Comparison of ENCODE assay signal across 8 mouse cellular contexts in the genomic region with DNA sequence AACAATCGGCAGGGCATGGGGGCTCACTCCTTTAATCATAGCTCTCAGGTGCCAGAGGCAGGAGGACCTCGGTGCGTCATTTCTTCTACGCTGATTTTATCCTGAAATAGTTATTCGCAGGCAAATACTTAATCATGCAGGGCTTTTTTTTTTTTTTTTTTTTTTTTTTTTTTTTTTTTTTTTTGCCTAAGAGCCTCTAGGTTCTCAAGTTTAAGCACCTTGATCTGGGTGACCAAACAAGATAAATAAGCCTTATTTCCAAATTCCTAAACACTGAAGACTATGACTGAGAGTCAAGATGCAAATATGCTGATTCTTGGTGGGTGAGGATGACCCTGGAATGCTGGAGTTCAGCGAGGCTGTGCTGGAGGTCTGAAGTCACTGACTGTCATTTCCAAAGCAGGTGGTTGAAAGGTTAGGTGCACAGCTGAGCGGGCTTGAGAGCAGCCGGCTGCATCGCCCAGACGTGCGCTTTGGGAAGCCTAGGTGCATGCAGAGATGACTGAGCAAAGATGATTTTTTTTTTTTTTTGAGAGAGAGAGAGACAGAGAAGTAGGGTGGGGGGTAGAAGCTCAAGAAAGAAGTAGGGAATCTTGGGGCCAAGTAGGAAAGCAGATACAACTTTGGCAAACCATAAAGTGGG. TPM values are rescaled to one million over a fixed set of nuclear protein-coding genes. Genes with fewer than 3 reads are reported as not detected.
DNase-seq lines count a peak whose midpoint lies in the region; ATAC-seq and TF ChIP-seq lines count a peak whose summit lies in the region.

No protein-coding gene starts in this region.

- peaks cover 57% of the 10 kb centered on the region for H3K79me2 ChIP-seq in C2C12 (ENCODE audit: control insufficient read depth, insufficient read depth)

- H3K36me3 ChIP-seq in C2C12 (ENCODE audit: control insufficient read depth, insufficient read depth): peaks cover 19% of the 10 kb centered on the region
- peaks cover 15% of the 10 kb centered on the region for H3K36me3 ChIP-seq in embryonic facial prominence, embryonic 15.5 days
- 0 out of 2 replicates have a peak, but pooled peaks cover 5% of the 10 kb centered on the region for H3K36me3 ChIP-seq in kidney, postnatal 0 days (ENCODE audit: insufficient read depth, low read length)
- H3K36me3 ChIP-seq in midbrain, embryonic 14.5 days (ENCODE audit: control insufficient read depth, insufficient read depth, low read length): peaks cover 17% of the 10 kb centered on the region

- TF ChIP-seq CTCF in C2C12 (IDR thresholded peaks at IDR 0.05; ENCODE audit: control insufficient read depth, insufficient read depth, insufficient read length): no peak
- no peak for TF ChIP-seq CTCF in kidney, postnatal 0 days (IDR thresholded peaks at IDR 0.05; ENCODE audit: low read depth)

- peak overlapping the region; percentile 85 for H3K4me3 ChIP-seq in C2C12 (ENCODE audit: insufficient read depth, poor library complexity, severe bottlenecking)
- H3K4me3 ChIP-seq in embryonic facial prominence, embryonic 15.5 days (replicated peaks): peak overlapping the region; percentile 91
- peak overlapping the region; percentile 68 for H3K4me3 ChIP-seq in kidney, postnatal 0 days (replicated peaks; ENCODE audit: low read depth, low read length)
- H3K4me3 ChIP-seq in midbrain, embryonic 14.5 days (replicated peaks; ENCODE audit: low read depth, low read length): peak overlapping the region; percentile 80

- H3K4me1 ChIP-seq in embryonic facial prominence, embryonic 15.5 days: peaks cover 9% of the 10 kb centered on the region
- H3K4me1 ChIP-seq in kidney, postnatal 0 days (replicated peaks; ENCODE audit: insufficient read depth, low read length): 0 out of 2 replicates have a peak, but pooled peaks cover 3% of the 10 kb centered on the region
- H3K4me1 ChIP-seq in midbrain, embryonic 14.5 days (ENCODE audit: control insufficient read depth, insufficient read depth, low read length): 0 out of 2 replicates have a peak, but pooled peaks cover 7% of the 10 kb centered on the region

- peak overlapping the region; percentile 77 for H3K4me2 ChIP-seq in embryonic facial prominence, embryonic 15.5 days (replicated peaks)
- H3K4me2 ChIP-seq in kidney, postnatal 0 days (ENCODE audit: low read length): peak overlapping the region; percentile 73
- H3K4me2 ChIP-seq in midbrain, embryonic 14.5 days (ENCODE audit: low read length): peak overlapping the region; percentile 87

- ATAC-seq in embryonic facial prominence, embryonic 15.5 days (ENCODE audit: insufficient number of reproducible peaks, low FRiP score, low TSS enrichment, low read depth): no peak
- ATAC-seq in kidney, postnatal 0 days (replicated peaks; ENCODE audit: low FRiP score, low read depth): peak; percentile 18
- ATAC-seq in midbrain, embryonic 14.5 days (ENCODE audit: low FRiP score, low TSS enrichment): peak; percentile 1; the same call in 1 of the 2 replicates

- DNase-seq in cerebellum, adult 18-20 months: peak; percentile 17 to 31
- no peak for DNase-seq in cerebellum, postnatal 10 days
- peak; percentile 35 for DNase-seq in kidney, postnatal 0 days (ENCODE audit: low spot score)
- peak; percentile 35 for DNase-seq in midbrain, embryonic 14.5 days
- no peak for DNase-seq in frontal cortex, adult 2 months (ENCODE audit: extremely low spot score in 1 of 2, low spot score in 1 of 2)
- no peak for DNase-seq in gastrocnemius, postnatal 10 days

- 38% methylated on average over 11 of the region's 11 CpGs for WGBS in embryonic facial prominence, embryonic 15.5 days
- WGBS in kidney, postnatal 0 days: 37% methylated on average over 11 of the region's 11 CpGs
- 41% methylated on average over 11 of the region's 11 CpGs for WGBS in midbrain, embryonic 14.5 days

- peak overlapping the region; percentile 97 for H3ac ChIP-seq in C2C12 (ENCODE audit: control insufficient read depth, insufficient read length, low read depth)

- H3K9me3 ChIP-seq in embryonic facial prominence, embryonic 15.5 days (replicated peaks): no peaks in the 10 kb centered on the region
- H3K9me3 ChIP-seq in kidney, postnatal 0 days (replicated peaks; ENCODE audit: low read length): no peaks in the 10 kb centered on the region
- no peaks in the 10 kb centered on the region for H3K9me3 ChIP-seq in midbrain, embryonic 14.5 days (ENCODE audit: control insufficient read depth, low read length)

- no peaks in the 10 kb centered on the region for H3K27me3 ChIP-seq in C2C12 (ENCODE audit: control insufficient read depth, insufficient read depth, insufficient read length)
- H3K27me3 ChIP-seq in embryonic facial prominence, embryonic 15.5 days: no peaks in the 10 kb centered on the region
- H3K27me3 ChIP-seq in kidney, postnatal 0 days (ENCODE audit: insufficient read depth, low read length): no peaks in the 10 kb centered on the region
- H3K27me3 ChIP-seq in midbrain, embryonic 14.5 days (ENCODE audit: control insufficient read depth, insufficient read depth, low read length): no peaks in the 10 kb centered on the region

- H3K79me3 ChIP-seq in C2C12 (ENCODE audit: low read depth): peaks cover 46% of the 10 kb centered on the region

- peak overlapping the region; percentile 68 for H3K9ac ChIP-seq in embryonic facial prominence, embryonic 15.5 days
- peak overlapping the region; percentile 64 for H3K9ac ChIP-seq in kidney, postnatal 0 days (ENCODE audit: low read depth, low read length)
- H3K9ac ChIP-seq in midbrain, embryonic 14.5 days (replicated peaks; ENCODE audit: low read length): peak overlapping the region; percentile 73

- H3K27ac ChIP-seq in embryonic facial prominence, embryonic 15.5 days (replicated peaks): no peak overlapping the region
- peak overlapping the region; percentile 76 for H3K27ac ChIP-seq in kidney, postnatal 0 days
- H3K27ac ChIP-seq in midbrain, embryonic 14.5 days (replicated peaks; ENCODE audit: low read depth, low read length): 0 out of 2 replicates have a peak overlapping the region, but pooled peaks have one; percentile 49

TF ChIP-seq in C2C12, 6 proteins besides CTCF, POLR2A, EP300 and RAD21:
- TF ChIP-seq MYOD1 (IDR thresholded peaks at IDR 0.05; ENCODE audit: control insufficient read depth, insufficient read length, low read depth) (no peak), USF1 (IDR thresholded peaks at IDR 0.05; ENCODE audit: low read depth) (no peak), MYOG (IDR thresholded peaks at IDR 0.05; ENCODE audit: control insufficient read depth, extremely low read depth, insufficient read length) (no peak), MAX (IDR thresholded peaks at IDR 0.05) (no peak)

RNA-seq across cellular contexts. Expression of a gene that starts 0.9 kb away (rescaled TPM):
- polyA plus RNA-seq in C2C12 (2012; fragmentation: generic; extraction: Trizol): 30.1 TPM
- polyA plus RNA-seq in embryonic facial prominence, embryonic 15.5 days (2015; fragmentation: Nextera tagmentation; extraction: Ambion mirVana): 26.5 and 29.3 TPM in 2 replicates
- 23.8 and 24.7 TPM in 2 replicates for polyA plus RNA-seq in kidney, postnatal 0 days (2015; fragmentation: Nextera tagmentation; extraction: Ambion mirVana)
- polyA plus RNA-seq in midbrain, embryonic 14.5 days (2014; fragmentation: Nextera tagmentation; extraction: Ambion mirVana): 9.0 and 10.5 TPM in 2 replicates
- 48.0 and 48.5 TPM in 2 replicates for polyA plus RNA-seq in frontal cortex, adult 2 months (2012; rRNA removed)
- 10 to 100 TPM; 29.4 to 37.8 TPM for total RNA-seq in gastrocnemius, postnatal 10 days (2021)

Comparison
In these comparisons a context has a peak if more than half of its experiments do, and no peak if none do; other contexts are left out.
1. DNase-seq: peak in cerebellum, adult 18-20 months (2 of 2), kidney, postnatal 0 days (single experiment) and midbrain, embryonic 14.5 days (single experiment); none in cerebellum, postnatal 10 days (0 of 2), frontal cortex, adult 2 months (0 of 2) and gastrocnemius, postnatal 10 days (single experiment).
2. Peak in every context shown above with its lines, with median percentiles within 50 percentile points of each other: H3K4me3 ChIP-seq, H3K4me2 ChIP-seq and H3K9ac ChIP-seq.